Mouse (Mus musculus): ENCODE measurements at regions not wholly inside any gene's neighbourhood (a gene's known extent, or its start where the extent isn't known, plus 50 kb on each side); places are given as distances from the start of the nearest gene placed in this dataset.

GRCm38 (mm10) chr10:109486917-109487604, 476.3 kb upstream of the Syt1 start:
- no peak for DNase-seq (ENCODE audit: low spot score)

DNA sequence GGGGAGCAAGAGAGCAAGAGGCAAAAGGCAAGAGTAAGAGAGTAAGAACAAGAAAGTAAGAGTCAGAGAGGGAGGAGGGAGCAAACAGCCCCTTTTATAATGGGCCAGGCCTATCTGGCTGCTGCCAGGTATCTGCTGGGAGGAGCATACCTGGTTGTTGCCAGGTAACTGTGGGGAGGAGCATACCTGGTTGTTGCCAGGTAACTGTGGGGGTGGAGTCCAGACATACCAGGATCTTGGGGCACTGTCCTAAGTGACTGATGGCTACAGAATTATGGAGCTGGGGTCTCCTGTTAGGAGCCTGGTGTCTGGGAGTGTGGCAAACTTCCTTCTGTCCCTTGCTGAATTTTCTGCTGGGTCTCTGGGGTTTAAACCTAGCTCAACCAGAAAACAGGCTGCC, 469.8 kb upstream of the Syt1 start:
- no peak for DNase-seq (ENCODE audit: low spot score)

GRCm38 (mm10) chr10:109479941-109480340, 469.2 kb upstream of the Syt1 start:
- no peak for DNase-seq (ENCODE audit: low spot score)

DNA sequence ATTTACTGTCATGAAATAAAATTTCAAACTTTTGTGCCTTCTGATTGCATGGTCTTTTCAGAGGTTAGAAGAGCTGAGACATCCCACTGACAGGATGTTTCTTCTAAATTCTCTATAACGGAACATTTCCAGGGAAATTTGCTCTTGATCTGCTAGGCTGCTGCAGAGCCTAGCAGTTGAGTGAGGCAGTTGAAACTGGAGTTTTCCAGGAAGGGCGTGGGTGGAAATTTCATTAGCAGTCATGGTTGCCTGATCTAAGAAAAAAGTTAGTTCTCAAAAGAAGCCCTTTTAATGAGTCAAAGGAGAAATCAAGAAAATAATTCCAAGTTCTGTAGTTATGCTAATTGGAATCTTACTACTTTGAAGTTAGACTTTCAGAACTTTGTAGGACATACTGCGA, 455.7 kb upstream of the Syt1 start:
- DNase-seq (ENCODE audit: low spot score), result no peak

DNA sequence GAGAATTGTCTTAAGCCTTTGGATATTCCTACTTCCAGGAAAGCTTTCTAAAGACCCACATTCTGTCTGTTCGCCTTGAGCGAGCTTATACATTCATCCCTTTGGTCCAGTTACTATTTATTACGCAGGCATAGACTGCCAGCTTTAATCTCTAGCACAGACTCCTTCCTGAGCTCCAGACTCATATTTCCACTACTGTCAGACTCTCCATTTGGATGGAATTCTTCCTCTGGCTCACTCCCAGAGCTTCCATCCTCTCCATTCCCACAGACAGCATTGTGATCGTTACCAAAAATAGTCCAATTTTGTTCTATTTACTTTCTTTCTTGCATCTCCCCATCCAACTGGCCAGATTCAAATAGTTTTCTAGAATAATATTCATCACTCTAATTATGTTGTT, 420.3 kb upstream of the Syt1 start:
- DNase-seq (ENCODE audit: low spot score), result no peak

GRCm38 (mm10) chr10:109427878-109428277, 417.1 kb upstream of the Syt1 start:
- no peak for DNase-seq (ENCODE audit: low spot score)

- no peak for DNase-seq (ENCODE audit: low spot score)
Observed at GRCm38 (mm10) chr10:109407011-109407410, 396.2 kb upstream of the Syt1 start.

GRCm38 (mm10) chr10:109405116-109405685, 394.4 kb upstream of the Syt1 start:
- no peak for DNase-seq (ENCODE audit: low spot score)

GRCm38 (mm10) chr10:109383758-109384157, 373.0 kb upstream of the Syt1 start:
- DNase-seq (ENCODE audit: low spot score), result no peak

DNA sequence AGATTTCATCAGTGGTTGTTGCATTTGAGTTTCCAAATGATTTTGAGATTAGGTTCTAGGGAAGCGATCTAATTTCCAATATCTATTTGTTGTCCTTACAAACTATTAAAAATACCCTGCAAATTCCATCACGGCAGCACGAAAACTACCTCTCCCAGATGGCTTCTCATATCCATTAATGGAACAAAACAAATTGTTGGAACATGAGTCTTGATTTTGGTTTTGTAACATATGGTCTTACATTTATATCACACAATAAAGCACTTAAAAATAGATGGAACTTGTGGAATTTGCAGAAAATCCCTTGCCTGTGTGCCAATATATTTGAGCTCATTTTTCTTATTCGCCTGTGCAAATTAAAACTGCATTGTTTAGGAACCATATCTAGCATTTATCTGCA, 368.1 kb upstream of the Syt1 start:
- no peak for DNase-seq (ENCODE audit: low spot score)

DNA sequence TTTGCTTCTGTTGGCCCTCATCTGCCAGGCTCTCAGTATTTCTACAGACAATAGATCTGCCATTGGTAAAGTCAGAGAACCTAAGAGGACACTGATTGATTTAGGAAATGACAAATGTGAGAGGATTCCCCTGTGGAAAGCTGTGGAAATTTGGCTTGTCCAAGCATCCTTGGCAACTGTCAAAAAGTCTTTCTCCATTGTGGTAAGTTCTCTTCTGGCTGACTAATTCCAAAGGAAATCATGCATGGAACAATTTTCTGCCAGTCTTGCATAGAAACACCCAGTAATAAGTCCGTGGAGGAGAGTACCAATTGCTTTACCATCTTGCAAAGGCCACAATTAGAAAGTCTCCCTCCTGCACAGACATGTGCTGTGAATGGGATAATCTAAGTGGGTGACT, 349.4 kb upstream of the Syt1 start:
- DNase-seq (ENCODE audit: low spot score), result no peak

- no peak for DNase-seq (ENCODE audit: low spot score)
Observed at GRCm38 (mm10) chr10:109358812-109359211, 348.0 kb upstream of the Syt1 start.

DNA sequence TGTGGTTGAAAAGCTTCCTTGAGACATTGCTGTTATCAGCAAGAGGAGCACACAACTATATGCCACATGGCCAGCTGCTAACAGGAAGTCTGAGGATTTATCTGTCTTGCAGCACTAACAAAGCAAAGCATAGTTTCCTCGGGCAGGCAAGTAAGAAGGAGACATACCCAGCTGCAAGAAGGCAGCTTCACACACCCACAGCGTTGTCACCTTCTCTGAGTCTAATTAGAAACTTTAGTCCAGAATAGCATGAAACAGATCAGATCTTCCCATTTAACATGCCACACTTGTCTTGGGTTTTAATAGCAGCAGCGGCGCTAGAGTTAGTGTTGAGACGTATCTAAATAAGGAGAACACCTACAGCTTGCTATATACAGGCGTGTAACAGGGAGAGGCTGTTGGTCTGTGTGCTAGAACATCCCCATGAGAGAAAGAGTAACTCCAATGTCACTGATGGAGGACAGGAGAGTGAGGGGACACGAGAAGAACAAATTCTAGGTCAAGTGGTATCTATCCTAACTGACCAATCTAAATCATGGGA, 322.1 kb upstream of the Syt1 start:
- no peak for DNase-seq (ENCODE audit: low spot score)

GRCm38 (mm10) chr10:109309286-109309685, 298.5 kb upstream of the Syt1 start:
- no peak for DNase-seq (ENCODE audit: low spot score)

DNA sequence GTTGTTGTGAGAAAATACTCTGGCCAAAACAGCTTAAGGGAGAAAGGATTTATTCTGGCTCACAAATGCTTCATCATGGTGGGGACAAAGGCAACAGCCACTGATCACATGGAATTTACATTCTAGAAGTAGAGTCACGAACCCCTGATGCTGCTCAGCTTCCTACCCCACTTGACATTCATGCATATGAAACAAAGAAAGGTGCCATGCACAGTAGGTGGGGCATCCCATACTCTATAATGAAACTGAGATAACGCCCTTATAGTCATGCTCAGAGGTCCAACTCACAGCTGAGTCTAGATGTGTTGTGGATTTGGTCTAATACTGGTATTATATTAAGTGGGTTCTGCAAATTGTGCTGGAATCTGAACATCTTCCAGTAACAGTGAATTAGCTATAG, 289.4 kb upstream of the Syt1 start:
- DNase-seq (ENCODE audit: low spot score), result no peak

DNA sequence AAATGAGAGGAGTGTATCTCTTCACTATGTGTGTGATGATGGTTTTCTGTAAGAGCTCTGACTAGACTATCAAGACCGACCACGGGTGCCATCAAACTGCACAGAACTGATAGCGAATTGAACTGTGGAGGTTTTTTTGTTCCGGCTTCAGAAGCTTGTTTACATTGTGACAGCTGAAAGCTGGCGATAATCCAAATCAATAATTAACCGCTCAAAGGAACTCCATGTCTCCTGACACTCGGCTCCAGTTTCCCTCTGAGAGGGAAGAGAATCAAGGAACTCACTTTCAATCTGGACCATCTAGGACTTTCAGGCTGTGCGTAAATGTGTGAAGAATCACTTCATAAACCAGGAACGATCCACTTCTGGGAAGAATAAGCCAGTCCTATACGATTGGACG, 289.0 kb upstream of the Syt1 start:
- DNase-seq (ENCODE audit: low spot score), result peak; percentile 43

DNA sequence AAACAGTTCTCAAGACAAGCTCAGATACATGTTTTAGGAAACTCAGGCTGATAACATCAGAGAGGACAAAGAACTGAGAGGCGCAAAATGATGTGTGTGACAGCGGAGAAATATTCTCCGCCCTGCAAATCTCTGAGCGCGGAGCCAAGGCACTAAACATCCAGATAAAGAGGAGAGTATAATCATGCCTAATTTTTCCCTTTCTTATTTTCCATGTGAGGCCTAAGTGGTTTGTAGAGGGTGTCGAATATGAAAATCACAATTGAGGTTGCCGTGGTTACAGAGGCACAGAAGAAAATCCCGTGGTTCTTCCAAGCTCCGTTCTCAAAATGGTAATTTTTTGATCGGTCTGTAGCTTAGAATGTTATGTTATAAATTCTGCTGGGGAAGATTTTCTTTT, 272.6 kb upstream of the Syt1 start:
- no peak for DNase-seq (ENCODE audit: low spot score)

GRCm38 (mm10) chr10:109249781-109250180, 239.0 kb upstream of the Syt1 start:
- no peak for DNase-seq (ENCODE audit: low spot score)

DNA sequence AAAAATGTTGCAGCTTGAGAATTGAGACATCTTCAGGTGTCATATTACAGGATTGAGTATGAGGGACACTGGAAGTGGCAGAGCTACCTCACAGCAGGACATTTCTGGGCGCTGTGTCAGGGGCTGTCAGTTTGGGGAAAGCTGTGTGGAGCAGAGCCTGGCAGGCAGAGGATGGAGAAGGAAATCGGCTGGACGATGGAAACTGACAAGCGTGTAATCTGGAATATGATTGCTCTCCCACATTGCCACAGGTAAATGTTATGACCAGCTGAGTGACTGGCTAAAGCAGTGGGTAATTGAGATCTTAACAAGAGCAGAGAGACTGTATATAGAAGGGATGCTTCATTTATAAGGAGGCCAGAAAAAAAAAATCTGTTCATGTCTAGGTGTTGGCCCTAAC, 235.5 kb upstream of the Syt1 start:
- DNase-seq (ENCODE audit: low spot score), result no peak

DNA sequence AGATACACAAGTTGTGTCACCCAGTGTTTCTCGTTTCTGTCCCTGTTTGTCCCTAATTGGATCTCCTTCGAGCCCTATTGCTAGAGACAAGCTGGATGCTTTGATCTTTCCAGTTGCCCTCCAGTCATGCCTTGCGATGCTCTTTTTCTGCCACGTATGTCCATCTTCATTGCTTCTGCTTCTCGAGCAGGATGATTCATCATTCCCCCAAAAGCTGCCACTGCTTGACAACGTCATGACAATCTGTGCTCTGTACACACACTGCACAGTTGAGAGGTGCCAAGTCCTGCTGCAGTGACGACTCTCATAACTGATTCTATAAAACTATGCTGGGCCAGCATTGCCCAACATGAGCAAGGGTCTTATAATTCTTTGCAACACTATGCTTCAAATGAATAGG, 226.2 kb upstream of the Syt1 start:
- no peak for DNase-seq (ENCODE audit: low spot score)

- DNase-seq (ENCODE audit: low spot score), result no peak
Observed at GRCm38 (mm10) chr10:109226989-109227388, 216.2 kb upstream of the Syt1 start.

DNA sequence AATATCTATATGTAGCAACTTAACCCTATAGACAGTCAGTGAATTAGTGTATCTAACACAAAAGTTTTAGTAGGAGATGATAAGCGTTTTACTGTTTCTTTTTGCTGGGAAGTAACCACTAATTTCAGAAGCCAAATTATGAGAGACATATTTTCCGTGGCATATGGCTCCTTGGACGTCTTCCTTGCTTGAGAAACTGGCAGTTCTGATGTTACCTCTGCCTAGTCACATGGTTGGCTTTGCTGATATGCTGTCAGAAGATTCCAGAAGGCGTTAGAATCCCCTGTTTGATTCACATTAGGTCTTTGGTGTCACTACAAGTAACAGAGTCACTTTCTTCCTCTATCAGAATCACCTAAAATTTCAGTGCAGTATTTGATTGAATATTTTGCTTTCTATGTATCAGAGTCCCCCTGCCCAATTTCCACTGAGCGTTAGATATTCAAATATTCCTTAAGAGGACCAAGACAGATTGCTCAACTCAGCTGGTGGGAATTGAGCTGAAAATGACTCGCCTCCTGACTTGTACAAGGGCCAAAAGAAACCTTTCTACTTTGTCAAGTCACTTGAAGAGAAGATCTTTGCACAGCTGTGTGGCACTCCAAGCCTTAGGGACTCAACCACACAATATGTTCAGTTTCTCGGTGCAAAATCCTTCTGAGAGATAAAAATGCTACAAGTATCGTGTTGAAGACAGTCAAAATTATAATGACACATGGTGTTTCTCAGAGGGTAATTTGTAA, 178.2 kb upstream of the Syt1 start:
- no peak for DNase-seq (ENCODE audit: low spot score)

GRCm38 (mm10) chr10:109188252-109188651, 177.5 kb upstream of the Syt1 start:
- DNase-seq (ENCODE audit: low spot score), result no peak
